Mouse (Mus musculus) gonadal fat pad, adult 2 months (tissue): ENCODE data around the gene Adgrv1. TPM values are rescaled to one million over a fixed set of nuclear protein-coding genes. Genes with fewer than 3 reads are reported as not detected.
"Not testable (repeated sequence)": the region's sequence is repeated elsewhere in the genome, so short reads cannot be mapped to it uniquely, and the experiment has no call there.

ENCODE experiments used
- DNase-seq: peaks from one replicate; pipeline ENCODE4 v3.0.0-alpha.2; 2012; ENCODE audit warnings: low read depth
- polyA plus RNA-seq: library from polyadenylated mRNA; depleted of rRNA; stranded (reverse); fragments of >200 nt; gene quantifications from 2 replicates; pipeline ENCODE4 v1.2.3, GENCODE M21; 2012

The Adgrv1 gene
- polyA plus RNA-seq, 1 experiment: 0.45 TPM

DNA sequence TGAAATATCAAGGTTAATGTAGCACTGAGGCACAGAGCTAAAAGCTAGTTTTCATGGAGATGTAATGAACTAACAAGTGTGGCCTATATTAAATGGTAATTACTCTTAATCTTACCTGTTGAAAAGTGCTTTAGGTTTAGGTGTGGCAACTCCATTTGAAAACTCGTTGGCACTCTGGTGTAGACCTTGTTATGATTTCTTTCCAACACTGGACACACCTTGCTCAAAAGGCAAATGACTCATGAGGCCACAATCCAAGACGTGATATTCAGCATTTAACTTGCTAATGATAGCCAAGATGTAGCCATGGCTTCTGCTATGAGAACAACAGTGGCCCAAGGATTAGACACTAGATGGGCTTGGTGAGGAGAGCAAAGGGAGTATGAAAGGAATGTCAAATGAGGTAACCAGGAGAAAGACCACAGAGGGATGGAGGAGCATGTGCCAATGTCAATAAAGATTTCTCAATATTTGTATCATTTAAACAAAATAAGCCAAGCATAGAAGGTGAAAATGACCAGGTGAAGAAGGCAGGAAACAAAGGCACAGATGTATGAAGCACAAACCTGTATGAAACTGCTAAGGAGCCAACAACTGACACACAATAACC, 289.9 kb downstream of the Adgrv1 start:
- no peak for DNase-seq

DNA sequence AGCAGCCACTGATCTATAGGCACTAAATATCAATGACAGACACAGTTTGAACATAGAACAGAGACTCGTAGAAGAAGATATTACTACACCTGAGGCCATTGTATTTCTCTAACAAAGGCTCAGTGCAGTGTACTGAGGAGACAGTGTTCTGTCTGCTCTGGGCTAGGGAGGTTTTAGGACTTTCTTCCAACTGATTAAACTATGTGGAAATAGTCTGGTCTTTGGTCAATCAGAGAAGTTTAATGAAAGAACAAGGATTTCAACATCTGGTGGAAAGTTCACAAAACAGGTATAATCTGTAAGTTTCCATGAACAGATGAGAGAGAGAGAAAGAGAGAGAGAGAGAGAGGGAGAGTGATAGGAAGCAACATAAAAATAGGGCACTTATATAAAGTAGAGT, 297.7 kb downstream of the Adgrv1 start:
- DNase-seq: no peak

DNA sequence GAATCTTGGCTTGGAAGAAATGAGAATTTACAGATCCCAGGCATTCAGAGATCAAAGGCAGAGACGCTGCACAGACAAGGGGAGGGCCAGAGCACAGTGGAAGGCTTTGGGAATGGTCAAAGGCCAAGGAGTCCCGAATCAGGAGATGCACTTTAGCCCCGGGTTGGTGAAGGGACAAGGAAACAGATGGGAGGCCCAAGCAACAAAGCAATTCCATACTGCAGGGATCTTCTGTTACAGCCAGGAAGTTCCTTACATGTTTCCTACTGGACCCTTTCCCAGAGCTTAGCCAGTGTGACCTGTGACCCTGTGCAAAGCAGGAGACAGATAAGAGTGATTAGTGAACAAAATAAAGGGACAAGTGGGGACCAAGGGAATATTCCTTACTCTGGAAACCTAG, 300.9 kb downstream of the Adgrv1 start:
- DNase-seq: no peak

DNA sequence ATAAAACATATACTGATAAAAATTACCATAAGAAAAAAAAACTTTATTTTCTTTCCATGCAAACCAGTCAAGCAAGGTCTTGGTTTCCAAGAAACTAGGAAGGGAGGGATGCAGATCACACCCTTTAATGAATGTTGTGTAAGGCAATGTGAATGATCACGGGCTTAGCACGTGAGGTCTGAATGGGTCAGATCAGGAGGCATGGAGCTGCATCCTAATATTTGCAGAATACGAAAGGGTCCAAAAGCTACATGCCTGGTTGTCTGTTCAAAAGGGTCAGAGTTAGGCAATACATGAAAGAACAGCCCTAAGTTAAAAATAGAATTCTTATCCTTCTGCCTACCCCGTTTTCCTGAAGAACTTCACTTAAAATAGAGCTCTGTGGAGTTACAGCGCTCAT, 303.2 kb downstream of the Adgrv1 start:
- no peak for DNase-seq

DNA sequence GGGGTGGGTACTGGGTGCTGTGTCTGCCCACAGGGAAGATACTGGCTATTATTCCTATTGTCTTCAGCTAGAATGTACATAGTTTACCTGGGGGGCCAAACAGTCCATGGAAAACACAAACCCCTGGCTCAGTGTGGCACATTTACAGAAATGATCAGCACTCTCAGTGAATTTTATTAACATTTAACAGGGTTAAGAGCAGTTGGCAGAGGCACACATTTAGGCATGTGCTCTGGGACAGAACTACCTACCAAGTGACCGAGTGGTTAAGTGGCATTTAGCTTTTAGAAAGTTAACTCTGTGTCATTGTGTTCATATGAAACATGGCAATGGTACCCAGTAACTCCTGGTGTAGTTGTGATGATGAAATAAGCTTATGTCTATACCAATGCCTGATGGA, 304.8 kb downstream of the Adgrv1 start:
- DNase-seq: no peak

DNA sequence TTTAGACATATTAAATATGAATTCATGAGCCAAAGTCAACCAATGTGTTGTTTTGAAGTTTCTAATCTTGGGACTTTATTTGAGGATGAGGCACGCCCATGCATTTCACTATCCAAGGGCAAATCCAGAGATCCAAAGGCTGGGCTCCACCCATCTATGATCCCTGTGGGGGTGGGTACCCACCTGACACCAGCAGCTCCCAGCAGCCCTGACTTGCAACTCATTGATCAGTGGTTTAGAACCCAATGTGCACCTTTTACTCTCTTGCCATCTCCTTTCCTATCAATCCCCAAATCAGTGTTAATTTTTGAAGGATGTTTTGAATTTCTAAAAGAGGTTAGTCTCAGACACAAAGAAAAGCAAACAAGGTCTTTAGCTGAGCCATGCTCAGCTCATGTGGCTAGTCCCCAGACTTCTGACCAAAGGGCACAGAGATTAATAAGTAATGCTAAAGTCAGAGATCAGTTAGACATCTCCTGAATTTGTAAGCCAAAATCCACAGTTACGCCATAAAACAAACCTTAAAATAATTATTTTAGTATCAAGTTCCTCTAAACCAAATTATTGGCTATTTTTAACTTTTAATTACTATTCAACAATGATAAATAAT, 307.2 kb downstream of the Adgrv1 start:
- no peak for DNase-seq

DNA sequence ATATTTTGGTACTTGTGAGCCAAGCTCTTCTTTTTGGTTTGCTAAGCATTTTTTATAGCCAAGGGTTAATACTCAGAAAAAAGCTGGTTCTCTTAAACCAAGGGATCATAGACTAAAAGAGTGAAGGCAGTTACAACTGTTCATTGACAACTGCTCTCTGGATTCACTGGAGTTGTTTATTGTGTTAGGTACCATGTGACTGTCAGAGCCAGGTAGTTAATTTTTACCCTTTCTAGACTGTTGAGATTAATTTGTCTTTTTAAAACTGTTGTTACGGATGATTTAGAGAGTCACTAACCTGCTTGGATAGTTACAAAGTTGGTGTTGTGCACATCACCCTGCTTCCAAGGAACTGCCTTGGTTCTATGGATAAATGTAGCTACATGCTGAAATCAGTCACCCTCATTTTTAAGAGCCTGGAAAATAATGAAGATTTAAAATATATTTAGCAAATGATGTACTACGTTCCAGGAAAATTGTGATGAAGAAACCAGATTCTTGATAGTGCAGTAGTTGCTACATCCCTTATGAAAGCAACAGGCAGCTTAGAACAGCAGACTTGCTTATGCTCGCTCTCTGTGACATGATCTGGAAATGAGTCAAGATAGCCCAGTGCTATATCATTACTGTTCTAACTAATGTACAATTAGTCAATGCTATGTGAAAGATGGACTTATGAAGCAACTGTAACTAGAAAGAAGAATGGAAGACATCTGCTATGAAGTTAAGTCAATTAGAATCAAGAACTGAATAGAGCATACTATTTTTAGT, 309.2 kb downstream of the Adgrv1 start:
- DNase-seq: no peak

DNA sequence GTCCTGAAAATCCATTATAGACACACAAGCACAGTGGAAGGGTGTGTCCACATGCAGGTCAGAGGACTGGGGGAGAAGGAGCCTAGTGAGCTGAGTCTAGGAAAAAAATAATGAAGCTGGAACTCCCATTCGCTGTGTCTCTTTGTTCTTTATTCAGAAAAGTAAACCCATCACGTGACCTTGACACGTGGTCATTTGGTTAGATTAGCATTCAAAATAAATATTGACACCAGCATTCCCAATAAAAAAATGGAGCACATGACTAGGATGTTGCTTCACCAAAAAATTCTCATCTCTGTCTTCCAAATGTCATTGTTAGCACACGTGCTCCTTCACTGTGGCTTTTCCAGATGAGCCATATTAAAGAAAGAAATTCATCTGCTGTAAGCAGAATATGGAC, 316.4 kb downstream of the Adgrv1 start:
- DNase-seq: no peak

DNA sequence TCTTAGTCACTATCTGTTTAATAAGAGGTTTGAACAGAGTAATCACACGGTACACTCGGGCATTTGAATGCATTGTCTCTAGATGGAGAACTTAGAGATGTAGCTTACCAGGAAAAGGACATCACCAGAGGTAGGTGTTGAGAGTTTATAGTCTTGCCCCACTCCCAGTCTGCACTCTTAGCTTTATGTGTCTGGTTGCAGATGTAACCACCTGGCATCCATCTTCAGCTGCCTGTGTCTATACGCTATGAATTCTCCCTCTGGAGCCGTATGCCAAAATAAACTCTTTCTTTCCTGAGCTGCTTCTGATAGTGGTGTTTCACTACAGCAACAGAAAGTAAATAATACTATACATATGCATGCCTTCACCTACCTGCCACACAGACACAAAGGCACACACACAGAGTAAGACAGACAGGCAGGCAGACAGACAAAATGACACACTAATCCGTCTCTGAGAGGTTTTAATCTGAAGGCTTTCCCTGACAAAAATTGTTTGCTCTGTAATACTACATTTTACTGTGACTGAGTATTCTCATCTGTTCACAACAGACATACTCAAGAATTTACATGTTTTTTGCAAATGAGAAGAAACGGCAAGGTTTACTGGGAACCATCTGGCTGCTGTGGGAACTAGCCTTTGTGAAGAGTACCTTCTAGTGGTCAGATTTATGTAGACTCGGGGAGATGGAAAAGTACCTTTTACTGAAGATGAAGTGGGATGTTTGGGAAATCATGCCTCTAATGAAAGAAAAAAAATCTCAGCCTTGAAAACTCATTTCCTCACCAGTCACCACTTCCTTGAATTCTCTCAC, 318.4 kb downstream of the Adgrv1 start:
- DNase-seq: no peak

DNA sequence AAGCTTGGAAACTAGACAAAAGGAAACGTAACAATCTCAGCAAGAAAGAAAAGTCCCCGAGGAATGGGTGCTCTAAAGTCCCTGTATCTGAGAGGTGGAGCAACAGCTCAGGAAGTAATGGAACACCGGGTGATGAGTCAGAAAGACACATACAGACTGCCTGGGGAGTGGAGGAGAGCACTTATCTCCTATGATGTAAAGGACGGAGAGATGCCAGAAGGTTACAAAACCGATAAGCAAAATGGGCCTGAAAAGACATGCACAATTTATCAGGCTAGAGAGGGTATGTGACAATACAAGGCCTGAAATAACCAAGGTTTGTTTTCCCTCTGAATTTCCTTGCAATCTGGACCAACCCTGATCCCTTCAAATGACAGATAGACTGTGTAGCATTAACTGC, 320.8 kb downstream of the Adgrv1 start:
- no peak for DNase-seq

DNA sequence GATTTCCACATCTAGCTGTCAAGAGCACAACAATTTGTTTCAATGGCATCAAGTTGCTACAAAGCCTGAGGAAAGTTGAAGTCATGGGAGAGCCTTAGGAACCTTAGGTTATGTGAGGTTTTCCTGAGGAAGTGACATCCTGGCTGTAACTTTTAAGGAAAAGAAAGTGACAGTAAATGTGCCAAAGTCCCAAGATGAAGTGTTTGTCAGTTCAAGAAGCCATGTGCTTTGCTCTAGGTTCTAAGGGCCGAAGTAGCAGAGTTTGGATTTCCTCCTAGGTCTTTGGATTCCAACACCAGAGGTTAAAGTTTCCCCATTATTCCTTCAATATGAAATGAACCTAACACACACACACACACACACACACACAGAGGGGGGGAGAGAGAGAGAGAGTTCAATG, 332.1 kb downstream of the Adgrv1 start:
- DNase-seq: no peak

DNA sequence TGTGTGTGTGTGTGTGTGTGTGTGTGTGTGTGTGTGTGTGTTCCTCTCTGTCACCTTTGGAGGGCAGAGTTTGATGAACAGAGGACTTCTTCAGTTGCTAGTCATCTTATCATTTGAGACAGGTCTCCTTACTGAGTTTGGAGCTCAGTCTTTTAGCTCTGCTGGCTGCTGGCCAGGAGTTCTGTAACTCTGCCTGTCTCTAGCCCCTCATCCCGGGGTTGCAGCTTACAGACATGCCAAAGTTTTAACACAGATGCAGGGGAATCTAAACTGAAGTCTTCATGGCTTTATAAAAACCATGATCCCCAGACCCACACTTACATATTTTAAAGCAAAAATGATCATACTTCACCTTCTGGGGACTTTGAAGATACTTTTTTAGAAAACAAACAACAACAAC, 338.8 kb downstream of the Adgrv1 start:
- DNase-seq: no peak

DNA sequence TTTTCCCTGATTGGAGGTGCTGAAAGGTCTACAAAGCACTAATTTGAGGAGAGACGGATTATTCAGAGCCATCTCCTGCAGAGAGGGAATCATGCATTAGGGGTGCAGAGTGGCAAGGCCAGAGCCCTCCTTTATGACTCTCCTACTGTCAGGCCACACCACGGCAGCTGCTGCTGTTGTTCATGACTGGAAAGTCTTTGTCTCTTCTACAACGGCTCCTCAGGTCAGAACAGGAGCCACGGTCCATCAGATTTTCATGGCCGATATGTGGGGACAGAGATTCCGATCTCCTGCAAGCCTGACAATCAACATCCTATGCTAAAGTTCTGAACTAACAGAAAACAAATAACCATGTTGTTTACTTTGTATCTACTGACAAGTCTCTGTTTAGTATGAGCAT, 350.8 kb downstream of the Adgrv1 start:
- no peak for DNase-seq

DNA sequence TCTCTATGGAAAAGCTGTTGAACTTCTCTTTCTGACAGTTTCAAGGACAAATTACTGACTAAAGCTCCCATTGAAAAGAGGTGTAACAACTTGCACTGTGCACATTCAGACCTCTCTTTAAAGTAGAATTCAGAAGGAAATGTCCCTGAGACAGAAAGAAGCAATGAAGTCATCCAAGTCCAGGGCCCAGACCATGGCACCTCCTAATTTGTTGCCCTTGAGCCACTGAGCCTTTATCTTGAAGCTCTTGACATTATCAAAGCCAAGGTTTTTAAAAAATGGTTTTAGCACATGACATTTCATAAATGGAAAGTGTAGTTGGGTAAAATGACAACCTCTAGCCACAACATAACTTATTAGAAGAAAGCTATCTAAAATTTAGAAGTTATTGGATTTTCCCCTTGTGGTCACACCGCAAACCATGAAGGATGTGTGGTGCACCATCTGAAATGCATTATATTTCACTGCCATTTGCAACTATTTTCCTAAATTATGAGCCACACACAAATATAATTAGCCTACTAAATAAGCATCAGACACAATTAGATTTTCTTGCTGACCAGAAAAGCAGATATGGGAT, 352.2 kb downstream of the Adgrv1 start:
- no peak for DNase-seq

DNA sequence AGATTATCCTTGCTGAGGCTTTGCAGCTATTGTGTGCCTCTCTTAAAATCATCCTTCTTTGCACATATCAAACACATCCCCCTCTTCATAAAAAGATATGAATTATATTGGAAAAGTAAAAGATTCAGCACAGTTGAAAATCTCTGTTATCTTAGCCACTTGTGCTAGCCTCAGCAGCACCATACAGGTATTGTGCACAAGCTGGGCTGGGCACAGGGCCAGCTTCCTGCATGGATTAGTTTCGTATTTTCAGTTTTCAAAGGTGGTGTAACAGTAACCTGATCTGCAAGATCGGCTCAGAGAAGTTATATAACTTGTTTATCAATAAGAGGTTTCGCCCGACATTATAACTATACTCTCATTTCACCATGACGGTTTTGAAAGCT, 353.6 kb downstream of the Adgrv1 start:
- DNase-seq: no peak

DNA sequence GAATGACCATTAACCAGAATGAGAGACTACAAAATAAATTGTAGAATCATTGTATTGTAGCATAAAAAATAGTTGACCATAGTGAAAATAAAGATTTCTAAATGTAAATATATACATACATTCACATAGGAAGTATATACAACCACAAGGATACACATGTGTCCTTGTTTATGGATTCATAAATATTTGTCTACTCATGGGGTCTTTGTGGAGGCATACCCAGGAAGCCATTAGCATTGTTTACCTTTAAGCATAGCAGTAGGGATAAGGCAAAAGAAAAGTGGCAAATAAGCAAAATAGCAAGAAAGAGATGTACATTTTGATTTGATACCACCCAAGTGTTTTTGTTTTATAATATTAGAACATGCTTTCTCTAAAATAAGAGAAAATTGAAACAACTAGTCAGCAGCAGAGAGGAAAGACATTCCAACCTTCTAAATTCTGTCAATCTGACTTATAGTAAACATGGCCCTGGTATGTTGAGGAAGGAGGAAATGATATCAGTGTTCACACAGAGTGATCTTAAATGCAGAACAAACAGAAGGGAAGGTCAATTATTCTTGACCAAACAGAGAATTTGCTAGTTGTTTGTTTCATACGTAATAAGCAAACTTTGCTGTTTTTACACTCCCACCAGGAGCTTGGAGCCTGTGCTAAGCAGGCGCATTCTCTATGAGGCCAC, 354.1 kb downstream of the Adgrv1 start:
- DNase-seq: no peak

DNA sequence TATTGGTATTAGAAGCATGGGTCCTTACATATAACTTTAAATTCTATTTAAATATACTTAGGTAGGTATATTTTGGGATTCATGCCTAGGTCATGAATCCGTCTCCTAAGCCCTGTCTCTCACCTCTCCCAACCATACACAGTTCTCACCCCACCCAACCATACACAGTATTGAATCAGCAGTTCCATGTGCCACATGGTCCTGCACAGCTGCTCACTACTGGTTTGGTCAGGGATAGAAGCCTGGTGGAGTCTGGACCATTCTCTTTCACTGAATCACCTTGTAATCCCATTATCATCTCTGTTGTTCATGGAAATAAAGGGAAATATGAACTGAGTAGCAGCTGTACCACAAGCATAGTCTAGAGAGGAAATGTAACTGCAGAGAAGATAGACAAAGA, 359.1 kb downstream of the Adgrv1 start:
- no peak for DNase-seq

DNA sequence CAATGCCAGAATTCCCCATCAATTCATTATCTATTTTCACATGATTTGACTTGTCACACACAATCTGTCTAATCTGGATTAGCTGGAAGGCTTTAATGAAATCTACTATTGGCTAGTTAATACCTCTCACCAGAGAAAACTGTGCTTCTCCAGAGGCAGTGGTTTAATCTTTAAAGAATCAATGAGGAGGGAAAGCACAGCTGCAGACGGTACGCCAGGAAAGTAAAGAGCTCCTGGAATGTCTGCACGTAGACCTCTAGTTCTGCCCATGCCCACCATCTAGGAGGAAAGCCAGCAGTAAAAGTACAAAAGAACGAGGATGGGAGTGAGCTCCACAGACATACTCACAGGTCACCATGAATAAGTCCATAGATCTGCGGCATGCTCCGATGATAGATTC, 362.6 kb downstream of the Adgrv1 start:
- DNase-seq: no peak

DNA sequence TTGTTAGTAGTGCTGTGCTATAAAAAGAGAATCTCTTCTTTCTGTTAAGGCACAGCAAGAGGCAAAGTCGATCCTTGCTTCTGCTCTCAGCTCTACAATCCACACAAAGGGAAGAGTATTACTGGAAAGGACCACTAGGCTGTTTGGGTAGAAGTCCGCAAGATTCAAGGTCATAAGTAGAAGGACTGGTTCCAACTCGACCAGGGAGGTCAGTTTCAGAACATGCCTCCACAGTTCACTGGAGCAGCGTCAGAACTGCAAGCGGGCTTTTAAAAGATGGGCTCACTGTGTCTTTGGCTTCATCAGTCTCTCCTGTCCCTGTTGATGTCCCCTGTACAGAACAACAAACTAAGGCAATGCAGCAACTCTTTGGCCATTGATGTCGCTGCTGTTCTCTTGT, 363.9 kb downstream of the Adgrv1 start:
- no peak for DNase-seq

DNA sequence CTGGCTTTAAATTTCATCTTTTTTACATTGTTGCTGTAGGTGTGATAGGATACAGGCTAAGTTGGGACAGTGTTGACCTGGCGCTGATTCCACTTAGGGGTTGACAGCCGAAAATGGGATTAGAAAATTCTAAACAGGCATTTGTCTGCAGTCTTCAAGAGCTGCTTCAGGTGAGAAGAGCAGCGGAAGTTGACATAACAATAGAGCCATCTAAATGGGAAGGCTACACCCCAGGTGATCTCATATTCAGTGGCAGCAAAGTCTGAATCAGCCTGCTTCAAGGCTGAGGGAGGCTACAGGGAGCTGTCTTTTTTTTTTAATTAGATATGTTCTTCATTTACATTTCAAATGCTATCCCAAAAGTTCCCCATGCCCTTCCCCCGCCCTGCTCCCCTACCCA, 365.5 kb downstream of the Adgrv1 start:
- DNase-seq: not testable (repeated sequence)

DNA sequence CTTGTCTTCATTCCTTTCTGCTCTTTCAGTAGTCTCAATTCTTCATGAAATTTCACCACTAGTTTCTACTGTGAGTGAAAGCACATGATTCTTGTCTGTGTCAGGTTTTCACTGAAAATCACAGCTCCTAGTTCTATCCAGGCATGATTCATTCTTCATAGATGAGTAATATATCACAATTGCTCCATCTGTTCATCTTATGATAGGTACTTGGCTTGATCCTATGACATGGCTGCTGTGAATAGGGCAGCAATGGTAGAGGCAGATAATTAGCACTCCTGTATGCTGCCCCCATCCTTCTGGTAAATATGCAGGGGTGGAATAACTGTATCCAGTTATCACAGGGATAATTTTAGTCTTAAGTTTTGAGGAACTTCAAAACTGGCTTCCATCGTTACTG, 368.5 kb downstream of the Adgrv1 start:
- DNase-seq: no peak

DNA sequence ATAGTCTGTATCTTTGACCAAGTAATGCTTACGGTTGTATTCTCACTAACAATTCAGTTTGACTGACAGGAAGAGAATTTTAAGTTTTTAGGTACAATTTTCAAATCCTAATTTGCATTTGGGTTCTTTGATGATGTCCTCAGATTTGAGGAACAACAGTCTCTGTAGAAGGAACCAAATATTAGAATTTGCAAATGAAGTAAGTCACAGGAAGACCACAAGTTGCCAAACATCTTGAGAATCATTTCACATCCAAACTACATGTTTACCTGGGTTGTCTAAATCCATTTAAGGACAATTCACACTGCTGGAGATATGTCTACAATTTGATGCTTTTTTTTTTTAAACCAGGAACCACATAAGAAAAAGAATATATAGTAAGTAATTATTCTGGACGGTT, 391.8 kb downstream of the Adgrv1 start:
- no peak for DNase-seq
